Mouse (Mus musculus) MEL (cell line): ENCODE measurements around the gene Kctd10. TPM values are rescaled to one million over a fixed set of nuclear protein-coding genes. Genes with fewer than 3 reads are reported as not detected.

Source experiments
- DNase-seq: peaks from one replicate; pipeline ENCODE4 v3.0.0; 2011; ENCODE audit warnings: low read depth, low spot score
- H3K27ac ChIP-seq: 2 replicates; pipeline ENCODE4 v1.5.1; 2012; ENCODE audit warnings: low read depth, mild to moderate bottlenecking, control low read depth, low read length, moderate library complexity; ENCODE audit not compliant: control insufficient read depth
- H3K27me3 ChIP-seq, 2 experiments: fragments of 150-350 bp in 1 of 2; sonication (generic) in 1 of 2; 2 replicates each; pipeline ENCODE4 v1.6.1; 2012; ENCODE audit warnings: low read length in 2 of 2, mild to moderate bottlenecking in 2 of 2, improper control_type of control experiment in 1 of 2, moderate library complexity in 1 of 2; ENCODE audit not compliant: insufficient read depth in 2 of 2, control insufficient read depth in 1 of 2
- H3K36me3 ChIP-seq, 2 experiments: 2 replicates each; pipeline ENCODE4 v1.6.1; 2012 to 2014; ENCODE audit warnings: low read length in 2 of 2, improper control_type of control experiment in 1 of 2, inconsistent platforms in 1 of 2, mild to moderate bottlenecking in 1 of 2; ENCODE audit not compliant: insufficient read depth in 2 of 2, control insufficient read depth in 1 of 2
- H3K4me1 ChIP-seq, 2 experiments: fragments of 150-350 bp in 1 of 2; sonication (generic) in 1 of 2; 2 replicates each; pipeline ENCODE4 v1.6.1; 2012; ENCODE audit warnings: low read length in 2 of 2, improper control_type of control experiment in 1 of 2, mild to moderate bottlenecking in 1 of 2; ENCODE audit not compliant: insufficient read depth in 2 of 2, control insufficient read depth in 1 of 2
- H3K4me3 ChIP-seq, 2 experiments: fragments of 150-350 bp in 1 of 2; sonication (generic) in 1 of 2; 2 replicates each; pipeline ENCODE4 v1.5.1; 2012; ENCODE audit warnings: low read depth in 2 of 2, low read length in 2 of 2, mild to moderate bottlenecking in 2 of 2, moderate library complexity in 2 of 2, control low read depth in 1 of 2, improper control_type of control experiment in 1 of 2; ENCODE audit not compliant: control insufficient read depth in 1 of 2, insufficient read depth in 1 of 2
- H3K79me2 ChIP-seq: 2 replicates; pipeline ENCODE4 v1.6.1; 2012; ENCODE audit warnings: mild to moderate bottlenecking, low read length, moderate library complexity; ENCODE audit not compliant: control insufficient read depth, poor library complexity, insufficient read depth
- H3K9ac ChIP-seq: 2 replicates; pipeline ENCODE4 v1.6.1; 2012; ENCODE audit warnings: low read depth, mild to moderate bottlenecking, control low read depth, low read length, moderate library complexity; ENCODE audit not compliant: control insufficient read depth, poor library complexity, severe bottlenecking
- H3K9me3 ChIP-seq: fragments of 150-350 bp; sonication (generic); replicated peaks from 2 replicates; pipeline ENCODE4 v1.6.1; 2012; ENCODE audit warnings: mild to moderate bottlenecking, low read length, improper control_type of control experiment, moderate library complexity; ENCODE audit not compliant: insufficient read depth
- BHLHE40 ChIP-seq: IDR thresholded peaks from 2 replicates; pipeline ENCODE4 v1.6.1; 2012; ENCODE audit warnings: low read depth, mild to moderate bottlenecking, inconsistent platforms, low read length, improper control_type of control experiment, borderline replicate concordance
- CHD1 ChIP-seq: IDR thresholded peaks from 2 replicates; pipeline ENCODE4 v1.6.1; 2012; ENCODE audit warnings: low read depth, mild to moderate bottlenecking, inconsistent platforms, low read length, improper control_type of control experiment
- CHD2 ChIP-seq: IDR thresholded peaks from 2 replicates; pipeline ENCODE4 v1.6.1; 2011; ENCODE audit warnings: low read length, improper control_type of control experiment
- CTCF ChIP-seq, 3 experiments: IDR thresholded peaks in 2 of 3; conservative IDR thresholded peaks in 1 of 3; 2 replicates each; pipeline ENCODE4 v1.5.1; 2011 to 2012; ENCODE audit warnings: low read length in 3 of 3, low read depth in 2 of 3, mild to moderate bottlenecking in 2 of 3, improper control_type of control experiment in 1 of 3, inconsistent platforms in 1 of 3, mixed read lengths in 1 of 3, moderate library complexity in 1 of 3; ENCODE audit not compliant: control insufficient read depth in 1 of 3, insufficient read depth in 1 of 3, poor library complexity in 1 of 3, severe bottlenecking in 1 of 3
- E2F4 ChIP-seq: IDR thresholded peaks from 2 replicates; pipeline ENCODE4 v1.6.1; 2011; ENCODE audit warnings: low read depth, low read length, improper control_type of control experiment, borderline replicate concordance
- ELF1 ChIP-seq: IDR thresholded peaks from 2 replicates; pipeline ENCODE4 v1.6.1; 2014; ENCODE audit warnings: low read depth, mild to moderate bottlenecking, inconsistent platforms, low read length, improper control_type of control experiment, moderate library complexity
- EP300 ChIP-seq, 2 experiments: IDR thresholded peaks; 2 replicates each; pipeline ENCODE4 v1.6.1; 2011; ENCODE audit warnings: improper control_type of control experiment in 2 of 2, low read length in 2 of 2, low read depth in 1 of 2, mild to moderate bottlenecking in 1 of 2
- GABPA ChIP-seq: IDR thresholded peaks from 2 replicates; pipeline ENCODE4 v1.6.1; 2012; ENCODE audit warnings: low read depth, mild to moderate bottlenecking, inconsistent platforms, low read length, improper control_type of control experiment, moderate library complexity
- HCFC1 ChIP-seq: IDR thresholded peaks from 2 replicates; pipeline ENCODE4 v1.6.1; 2012; ENCODE audit warnings: low read depth, mild to moderate bottlenecking, inconsistent platforms, low read length, improper control_type of control experiment, moderate library complexity
- JUND ChIP-seq: IDR thresholded peaks from 2 replicates; pipeline ENCODE4 v1.6.1; 2011; ENCODE audit warnings: low read depth, mild to moderate bottlenecking, improper control_type of control experiment, low read length
- KAT2A ChIP-seq: conservative IDR thresholded peaks from 2 replicates; pipeline ENCODE4 v1.6.1; 2012; ENCODE audit warnings: low read depth, low read length, improper control_type of control experiment, inconsistent platforms
- MAX ChIP-seq: IDR thresholded peaks from 2 replicates; pipeline ENCODE4 v1.6.1; 2011; ENCODE audit warnings: low read length, improper control_type of control experiment
- MAZ ChIP-seq: IDR thresholded peaks from 2 replicates; pipeline ENCODE4 v1.6.1; 2012; ENCODE audit warnings: low read depth, mild to moderate bottlenecking, inconsistent platforms, low read length, improper control_type of control experiment
- MEF2A ChIP-seq: IDR thresholded peaks from 2 replicates; pipeline ENCODE4 v1.6.1; 2014; ENCODE audit warnings: low read depth, mild to moderate bottlenecking, inconsistent platforms, low read length, improper control_type of control experiment; ENCODE audit not compliant: poor library complexity, insufficient replicate concordance, severe bottlenecking; ENCODE audit errors: extremely low read depth
- MXI1 ChIP-seq: IDR thresholded peaks from 2 replicates; pipeline ENCODE4 v1.6.1; 2011; ENCODE audit warnings: mild to moderate bottlenecking, low read depth, low read length, improper control_type of control experiment
- MYB ChIP-seq: IDR thresholded peaks from 2 replicates; pipeline ENCODE4 v1.6.1; 2011; ENCODE audit warnings: mild to moderate bottlenecking, low read depth, low read length, improper control_type of control experiment
- MYC ChIP-seq: IDR thresholded peaks from 2 replicates; pipeline ENCODE4 v1.6.1; 2011; ENCODE audit warnings: low read depth, mild to moderate bottlenecking, low read length, improper control_type of control experiment, moderate library complexity
- NELFE ChIP-seq: IDR thresholded peaks from 2 replicates; pipeline ENCODE4 v1.6.1; 2011; ENCODE audit warnings: low read depth, low read length, improper control_type of control experiment
- NRF1 ChIP-seq: IDR thresholded peaks from 2 replicates; pipeline ENCODE4 v1.6.1; 2014; ENCODE audit warnings: low read depth, mild to moderate bottlenecking, inconsistent platforms, low read length, improper control_type of control experiment, moderate library complexity; ENCODE audit not compliant: poor library complexity, insufficient read depth, severe bottlenecking
- POLR2A ChIP-seq, 2 experiments: IDR thresholded peaks; 2 replicates each; pipeline ENCODE4 v1.6.1; 2011 to 2012; ENCODE audit warnings: low read length in 2 of 2, mild to moderate bottlenecking in 2 of 2, control low read depth in 1 of 2, improper control_type of control experiment in 1 of 2, low read depth in 1 of 2, moderate library complexity in 1 of 2; ENCODE audit not compliant: control insufficient read depth in 1 of 2, insufficient read depth in 1 of 2, poor library complexity in 1 of 2
- POLR2AphosphoS2 ChIP-seq: IDR thresholded peaks from 2 replicates; pipeline ENCODE4 v1.6.1; 2011; ENCODE audit warnings: low read length, improper control_type of control experiment
- POLR2AphosphoS5 ChIP-seq: IDR thresholded peaks from 2 replicates; pipeline ENCODE4 v1.6.1; 2012; ENCODE audit warnings: low read depth, borderline replicate concordance, mild to moderate bottlenecking, inconsistent platforms, low read length, moderate library complexity, mixed read lengths
- RAD21 ChIP-seq: IDR thresholded peaks from 2 replicates; pipeline ENCODE4 v1.6.1; 2011; ENCODE audit warnings: mild to moderate bottlenecking, low read depth, low read length, improper control_type of control experiment
- RCOR1 ChIP-seq: IDR thresholded peaks from 2 replicates; pipeline ENCODE4 v1.6.1; 2012; ENCODE audit warnings: low read depth, mild to moderate bottlenecking, inconsistent platforms, low read length, improper control_type of control experiment
- TAL1 ChIP-seq: IDR thresholded peaks from 2 replicates; pipeline ENCODE4 v1.6.1; 2012; ENCODE audit warnings: mild to moderate bottlenecking, inconsistent platforms, low read length, moderate library complexity, mixed read lengths
- TCF12 ChIP-seq: IDR thresholded peaks from 2 replicates; pipeline ENCODE4 v1.6.1; 2014; ENCODE audit warnings: low read depth, mild to moderate bottlenecking, inconsistent platforms, low read length, improper control_type of control experiment, moderate library complexity
- UBTF ChIP-seq: IDR thresholded peaks from 2 replicates; pipeline ENCODE4 v1.6.1; 2012; ENCODE audit warnings: low read depth, mild to moderate bottlenecking, inconsistent platforms, low read length, improper control_type of control experiment, moderate library complexity, borderline replicate concordance; ENCODE audit not compliant: insufficient read depth
- USF1 ChIP-seq: IDR thresholded peaks from 2 replicates; pipeline ENCODE4 v1.6.1; 2014; ENCODE audit warnings: low read depth, mild to moderate bottlenecking, inconsistent platforms, low read length, improper control_type of control experiment, moderate library complexity
- ZC3H11A ChIP-seq: IDR thresholded peaks from 2 replicates; pipeline ENCODE4 v1.6.1; 2012; ENCODE audit warnings: low read depth, mild to moderate bottlenecking, inconsistent platforms, low read length, improper control_type of control experiment
- ZKSCAN1 ChIP-seq: IDR thresholded peaks from 2 replicates; pipeline ENCODE4 v1.6.1; 2012; ENCODE audit warnings: low read depth, mild to moderate bottlenecking, inconsistent platforms, low read length, improper control_type of control experiment, moderate library complexity
- polyA plus RNA-seq, 2 experiments: library from polyadenylated mRNA; stranded (reverse) in 1 of 2; unstranded in 1 of 2; fragments of >175 nt in 1 of 2; fragments of >200 nt in 1 of 2; gene quantifications; 2 replicates each; pipeline versions ENCODE4 v1.2.1 to v1.2.4; 2012; ENCODE audit warnings: low replicate concordance in 2 of 2, low read depth in 1 of 2; ENCODE audit not compliant: insufficient read length in 2 of 2, insufficient read depth in 1 of 2, missing spikeins in 1 of 2
- total RNA-seq: library from RNA; depleted of rRNA; stranded (reverse); fragments of 300-350 nt; gene quantifications from 2 replicates; pipeline ENCODE4 v1.2.3, GENCODE M21; 2012

Kctd10 gene
- total and polyA plus RNA-seq, 3 experiments = 42.2 to 47.8 TPM; not detected in 1

- Histone ChIP-seq H3K9me3 (no peaks in the 10 kb centered on the region), H3K4me3 (no peak overlapping the region), H3K27me3 (no peaks in the 10 kb centered on the region), H3K36me3 (no peaks in the 10 kb centered on the region; a peak in 1 of 4 replicates), H3K4me1 (no peaks in the 10 kb centered on the region), H3K9ac (no peak overlapping the region), H3K79me2 (no peaks in the 10 kb centered on the region), H3K27ac (no peak overlapping the region)
- no peak for TF ChIP-seq JUND
- no peak for TF ChIP-seq POLR2AphosphoS5
- TF ChIP-seq BHLHE40 = no peak
- no peak for TF ChIP-seq NRF1
- TF ChIP-seq USF1 = no peak
- TF ChIP-seq ZKSCAN1 = no peak
- no peak for TF ChIP-seq CTCF (IDR thresholded peaks at IDR 0.05 in 2 of 3, conservative IDR thresholded peaks at IDR 0.05 in 1 of 3; ENCODE audit: control insufficient read depth in 1 of 3, insufficient read depth in 1 of 3, low read depth in 2 of 3, low read length in 3 of 3, poor library complexity in 1 of 3, severe bottlenecking in 1 of 3)
- TF ChIP-seq MXI1 = no peak
- TF ChIP-seq RCOR1 = no peak
- no peak for TF ChIP-seq E2F4
- TF ChIP-seq KAT2A = no peak
- TF ChIP-seq TCF12 = no peak
- TF ChIP-seq ELF1 = no peak
- TF ChIP-seq RAD21 = no peak
- TF ChIP-seq ZC3H11A = no peak
- TF ChIP-seq MYB = no peak
- no peak for TF ChIP-seq NELFE
- no peak for TF ChIP-seq CHD2
- no peak for TF ChIP-seq POLR2AphosphoS2
- no peak for DNase-seq
These were observed 36.5 kb upstream of the Kctd10 start for GRCm38 (mm10) chr5:114416855-114417254.

DNA sequence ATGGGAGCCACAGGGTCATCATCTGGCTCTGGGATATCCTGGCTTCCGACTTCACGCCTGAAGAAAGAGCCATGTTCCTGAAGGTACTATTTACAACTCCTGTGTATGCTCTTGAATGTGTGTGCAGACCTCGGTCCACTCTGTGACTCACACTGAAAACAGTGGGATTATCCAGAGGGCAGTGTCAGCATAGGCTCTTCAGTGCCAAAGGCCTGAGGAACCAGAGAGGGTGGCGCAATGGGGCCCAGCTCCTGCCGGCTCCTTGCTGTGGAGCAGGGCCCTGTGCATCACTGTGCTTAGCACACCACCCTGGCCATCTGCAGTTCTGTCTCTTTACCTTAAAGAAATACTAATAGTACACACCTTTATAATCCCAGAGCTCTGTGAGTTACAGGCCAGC lies 35.3 kb upstream of the Kctd10 start:
- no peak for DNase-seq
- H3K9ac ChIP-seq = no peak overlapping the region
- H3K4me1 ChIP-seq = no peaks in the 10 kb centered on the region
- H3K36me3 ChIP-seq = no peaks in the 10 kb centered on the region; a peak in 1 of 4 replicates
- H3K79me2 ChIP-seq = no peaks in the 10 kb centered on the region
- H3K27ac ChIP-seq = no peak overlapping the region
- H3K27me3 ChIP-seq = no peaks in the 10 kb centered on the region
- TF ChIP-seq USF1 = no peak
- TF ChIP-seq ZC3H11A = no peak
- no peak for TF ChIP-seq NRF1
- no peak for TF ChIP-seq CHD1
- TF ChIP-seq UBTF = no peak
- TF ChIP-seq MAX = no peak
- TF ChIP-seq KAT2A = no peak
- TF ChIP-seq EP300 (IDR thresholded peaks at IDR 0.05; ENCODE audit: low read depth in 1 of 2, low read length in 2 of 2) = no peak
- no peak for TF ChIP-seq MAZ
- TF ChIP-seq GABPA = no peak
- no peak for TF ChIP-seq TAL1
- TF ChIP-seq CHD2 = no peak
- no peak for TF ChIP-seq MYC
- TF ChIP-seq MEF2A = no peak
- no peak for TF ChIP-seq NELFE
- no peak for TF ChIP-seq HCFC1
- no peak for TF ChIP-seq POLR2A (IDR thresholded peaks at IDR 0.05; ENCODE audit: control insufficient read depth in 1 of 2, insufficient read depth in 1 of 2, low read depth in 1 of 2, low read length in 2 of 2, poor library complexity in 1 of 2)
- no peak for TF ChIP-seq ZKSCAN1
- TF ChIP-seq TCF12 = no peak
- TF ChIP-seq, all 39 proteins: peak for 0
- no peaks in the 10 kb centered on the region for H3K9me3 ChIP-seq
- H3K4me3 ChIP-seq = no peak overlapping the region
